Mouse (Mus musculus): ENCODE results near the gene Irf2.

DNA sequence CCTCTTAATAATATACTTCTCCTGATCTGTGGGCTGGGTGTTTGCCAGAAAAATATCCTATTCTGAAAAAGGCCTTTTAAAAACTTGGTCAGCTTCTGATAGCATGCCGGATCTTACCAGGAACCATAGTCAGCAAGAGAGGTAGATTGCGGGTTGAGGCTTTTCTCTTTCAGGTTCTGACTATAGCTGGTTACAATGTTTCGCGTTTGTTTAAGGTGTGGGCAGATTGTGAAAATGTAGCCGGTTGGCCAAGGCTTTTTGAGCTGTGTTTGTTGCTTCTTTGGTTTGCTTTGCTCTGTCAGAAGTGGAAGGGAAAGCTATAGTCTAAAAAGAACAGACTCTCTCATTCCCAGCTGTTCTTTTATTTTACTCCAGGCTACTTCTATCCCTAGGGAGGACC, 49.0 kb upstream of the Irf2 start:
- TF ChIP-seq EP300 (IDR thresholded peaks at IDR 0.05; ENCODE audit: low read depth) (no peak), CTCF (IDR thresholded peaks at IDR 0.05; ENCODE audit: low read depth) (no peak)

All from liver, postnatal 0 days (tissue).